Mouse (Mus musculus): ENCODE data around the gene Ctsj.

DNA sequence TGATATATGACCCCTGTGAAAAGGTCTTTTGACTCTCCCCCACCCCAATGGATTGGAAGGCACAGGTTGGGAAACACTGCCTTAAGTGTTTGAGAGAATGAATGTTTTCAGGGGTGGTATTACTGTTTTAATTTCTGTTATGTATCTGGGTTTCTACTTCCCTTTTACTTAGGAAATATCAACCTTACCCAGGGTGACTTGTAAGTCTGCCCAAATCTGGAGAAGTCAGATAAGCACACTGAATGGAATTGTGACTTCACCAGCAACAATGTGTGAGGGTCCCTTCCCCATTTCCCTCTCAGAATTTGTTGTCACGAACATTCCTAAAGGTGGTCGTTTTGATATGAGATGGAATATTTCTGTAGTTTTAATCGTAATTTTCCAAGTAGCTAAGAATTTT, 17.0 kb upstream of the Ctsj start:
- no peak for TF ChIP-seq POLR2A (IDR thresholded peaks at IDR 0.05; ENCODE audit: borderline replicate concordance, extremely low read depth, low read depth, low read length)
- TF ChIP-seq CTCF (IDR thresholded peaks at IDR 0.05; ENCODE audit: insufficient read depth, low read length), result no peak

Data from lung, adult 2 months (tissue).